In the genomic region with DNA sequence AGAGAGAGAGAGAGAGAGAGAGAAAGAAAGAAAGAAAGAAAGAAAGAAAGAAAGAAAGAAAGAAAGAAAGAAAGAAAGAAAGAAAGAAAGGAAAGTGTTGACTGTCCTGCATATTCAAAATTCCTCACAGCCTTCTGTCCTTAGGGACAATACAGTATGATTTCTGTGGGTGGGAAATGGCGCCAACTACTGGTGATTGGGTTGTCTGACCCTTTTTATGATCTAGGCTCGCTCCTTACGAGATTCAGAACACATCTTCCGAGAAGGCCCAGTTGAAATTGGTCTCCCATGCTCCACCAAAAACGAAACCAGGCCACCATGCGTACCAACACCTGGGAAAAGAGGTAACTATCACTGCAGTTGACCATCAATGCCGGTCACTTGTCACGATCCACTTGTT, we compare ENCODE assay signal across 8 mouse cellular contexts.
DNase-seq lines count a peak whose midpoint lies in the region; ATAC-seq and TF ChIP-seq lines count a peak whose summit lies in the region.
"Had no signal": no experiment of that assay in that cellular context is flagged by ENCODE, and none has a peak within 500 bp of the region (broad histone marks: within the 10 kb centered on the region; RNA-seq: fewer than 3 reads in every experiment).

No protein-coding gene starts in this region.

- ATAC-seq in liver, embryonic 12.5 days = no peak
- ATAC-seq in Patski = no peak
- ATAC-seq in stomach, postnatal 0 days (ENCODE audit: low FRiP score, low TSS enrichment) = no peak

- H3K27ac ChIP-seq in liver, adult 2 months (replicated peaks; ENCODE audit: insufficient read depth, low read depth, low read length) = no peak overlapping the region
- no peak overlapping the region for H3K27ac ChIP-seq in liver, embryonic 12.5 days
- H3K27ac ChIP-seq in stomach, postnatal 0 days (replicated peaks) = no peak overlapping the region
- H3K27ac ChIP-seq: liver, embryonic 15.5 days had no signal

- CTCF ChIA-PET in Patski (lab: Charles Lee) = no interaction called here

- H3K4me3 ChIP-seq in liver, adult 2 months (ENCODE audit: insufficient read depth, low read depth, low read length) = no peak overlapping the region
- H3K4me3 ChIP-seq in liver, embryonic 12.5 days = no peak overlapping the region
- no peak overlapping the region for H3K4me3 ChIP-seq in stomach, postnatal 0 days (ENCODE audit: low read depth, low read length)
- H3K4me3 ChIP-seq: liver, embryonic 15.5 days had no signal

- H3K79me2 ChIP-seq in liver, adult 2 months (ENCODE audit: control insufficient read depth, insufficient read depth, low read length) = no peaks in the 10 kb centered on the region

- 63% methylated on average over 8 of the region's 8 CpGs for WGBS in liver, adult 2 months
- 52% methylated on average over 8 of the region's 8 CpGs for WGBS in liver, embryonic 12.5 days (ENCODE audit: insufficient replicate concordance)
- WGBS in stomach, postnatal 0 days = 56% methylated on average over 8 of the region's 8 CpGs

- no peaks in the 10 kb centered on the region for H3K27me3 ChIP-seq in liver, adult 2 months (ENCODE audit: control insufficient read depth, insufficient read depth, low read length)
- no peaks in the 10 kb centered on the region for H3K27me3 ChIP-seq in liver, embryonic 12.5 days (replicated peaks)
- peaks cover 16% of the 10 kb centered on the region for H3K27me3 ChIP-seq in Patski
- H3K27me3 ChIP-seq in stomach, postnatal 0 days (ENCODE audit: control insufficient read depth, insufficient read depth, low read length) = no peaks in the 10 kb centered on the region
- H3K27me3 ChIP-seq: liver, embryonic 15.5 days had no signal

- no peaks in the 10 kb centered on the region for H3K4me1 ChIP-seq in liver, adult 2 months (ENCODE audit: control insufficient read depth, insufficient read depth, low read length)
- no peaks in the 10 kb centered on the region for H3K4me1 ChIP-seq in liver, embryonic 12.5 days
- H3K4me1 ChIP-seq in stomach, postnatal 0 days (replicated peaks; ENCODE audit: control insufficient read depth, insufficient read depth) = no peaks in the 10 kb centered on the region
- H3K4me1 ChIP-seq: liver, embryonic 15.5 days had no signal

- peak; percentile 6 for DNase-seq in liver, adult 2 months (ENCODE audit: extremely low read depth, low read depth, low spot score)
- no peak for DNase-seq in Patski (ENCODE audit: low read depth, low spot score)
- DNase-seq in cerebellum, postnatal 10 days = peak; percentile 49 to 58
- peak; percentile 83 for DNase-seq in induced T-regulatory cell, adult 2 months (ENCODE audit: low read depth)
- peak; percentile 69 for DNase-seq in lung, postnatal 10 days
- DNase-seq in stomach, postnatal 0 days (ENCODE audit: low spot score) = no peak

- no peaks in the 10 kb centered on the region for H3K36me3 ChIP-seq in liver, adult 2 months (ENCODE audit: control insufficient read depth, insufficient read depth, low read length)
- no peaks in the 10 kb centered on the region for H3K36me3 ChIP-seq in liver, embryonic 12.5 days
- no peaks in the 10 kb centered on the region for H3K36me3 ChIP-seq in stomach, postnatal 0 days (ENCODE audit: control insufficient read depth, insufficient read depth, low read length)
- H3K36me3 ChIP-seq: liver, embryonic 15.5 days had no signal

- H3K9ac ChIP-seq in liver, adult 2 months (ENCODE audit: low read depth, low read length) = no peak overlapping the region
- no peak overlapping the region for H3K9ac ChIP-seq in liver, embryonic 12.5 days
- no peak overlapping the region for H3K9ac ChIP-seq in stomach, postnatal 0 days (ENCODE audit: low read length)
- H3K9ac ChIP-seq: liver, embryonic 15.5 days had no signal

- TF ChIP-seq CTCF in liver, adult 2 months (IDR thresholded peaks at IDR 0.05; ENCODE audit: low read depth, low read length) = 0 out of 2 replicates have a peak, but pooled peaks have one; percentile 9
- peak; percentile 55 for TF ChIP-seq CTCF in Patski (IDR thresholded peaks at IDR 0.05)
- TF ChIP-seq CTCF in stomach, postnatal 0 days (IDR thresholded peaks at IDR 0.05; ENCODE audit: low read depth) = peak; percentile 70

- H3K4me2 ChIP-seq in liver, embryonic 12.5 days = no peak overlapping the region
- H3K4me2 ChIP-seq in stomach, postnatal 0 days (replicated peaks; ENCODE audit: low read depth) = no peak overlapping the region
- H3K4me2 ChIP-seq: liver, embryonic 15.5 days had no signal

- no peaks in the 10 kb centered on the region for H3K9me3 ChIP-seq in liver, embryonic 12.5 days (replicated peaks)
- no peaks in the 10 kb centered on the region for H3K9me3 ChIP-seq in stomach, postnatal 0 days (ENCODE audit: control insufficient read depth, low read length)
- H3K9me3 ChIP-seq: liver, embryonic 15.5 days had no signal

- in situ Hi-C loops in Patski (cut with MboI; ENCODE audit: low pct_unique_long_range_greater_than_20kb) = no loop called here

- TF ChIP-seq POLR2A in liver, adult 2 months (IDR thresholded peaks at IDR 0.05; ENCODE audit: extremely low read depth, insufficient read depth, low read length) = no peak

- POLR2A ChIA-PET in Patski (lab: Charles Lee) = no interaction called here

- no peak for TF ChIP-seq EP300 in stomach, postnatal 0 days (optimal IDR thresholded peaks at IDR 0.05)

Comparison
In these comparisons a context has a peak if more than half of its experiments do, and no peak if none do; other contexts are left out.
1. DNase-seq: peak in liver, adult 2 months (single experiment), cerebellum, postnatal 10 days (2 of 2), induced T-regulatory cell, adult 2 months (single experiment) and lung, postnatal 10 days (single experiment); none in Patski (single experiment) and stomach, postnatal 0 days (single experiment).
2. CTCF ChIP-seq: peak in every context shown above with its lines; median percentile 70 in stomach, postnatal 0 days; 55 in Patski; 9 in liver, adult 2 months.